Mouse (Mus musculus) urinary bladder, postnatal 14 days (tissue): Measurements from ENCODE around the gene Ntn5.

Source experiments
- DNase-seq: peaks from one replicate; pipeline ENCODE4 v3.0.0; 2021; ENCODE audit warnings: low spot score

Ntn5 gene

GRCm38 (mm10) chr7:45725713-45726112 is 41.9 kb downstream of the Ntn5 start, which contains the start of gene Spaca4:
Gene Spaca4, minus strand, starts transcription at chr7:45725813.
- no peak for DNase-seq

GRCm38 (mm10) chr7:45726419-45726818 is 42.6 kb downstream of the Ntn5 start:
- no peak for DNase-seq

DNA sequence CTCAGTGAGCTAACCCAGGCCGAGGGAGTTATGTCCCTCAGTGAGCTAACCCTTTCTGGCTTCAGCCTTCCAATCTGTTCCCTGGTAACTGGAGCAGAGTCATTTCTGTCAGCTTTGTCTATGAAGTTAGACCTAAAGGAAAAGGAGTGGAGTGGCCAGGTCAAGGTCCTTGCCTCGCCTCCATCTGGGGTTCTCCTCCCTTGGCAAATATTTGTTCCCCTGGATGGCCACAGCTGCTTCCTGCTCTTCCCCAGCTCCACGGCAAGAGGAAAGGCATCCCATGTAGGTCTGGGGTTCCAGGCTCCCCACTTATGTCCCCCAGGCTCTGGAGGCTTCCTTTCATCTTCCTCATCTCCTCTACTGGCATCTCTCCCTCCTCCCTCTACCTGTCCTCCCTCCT is 43.8 kb downstream of the Ntn5 start:
- no peak for DNase-seq

DNA sequence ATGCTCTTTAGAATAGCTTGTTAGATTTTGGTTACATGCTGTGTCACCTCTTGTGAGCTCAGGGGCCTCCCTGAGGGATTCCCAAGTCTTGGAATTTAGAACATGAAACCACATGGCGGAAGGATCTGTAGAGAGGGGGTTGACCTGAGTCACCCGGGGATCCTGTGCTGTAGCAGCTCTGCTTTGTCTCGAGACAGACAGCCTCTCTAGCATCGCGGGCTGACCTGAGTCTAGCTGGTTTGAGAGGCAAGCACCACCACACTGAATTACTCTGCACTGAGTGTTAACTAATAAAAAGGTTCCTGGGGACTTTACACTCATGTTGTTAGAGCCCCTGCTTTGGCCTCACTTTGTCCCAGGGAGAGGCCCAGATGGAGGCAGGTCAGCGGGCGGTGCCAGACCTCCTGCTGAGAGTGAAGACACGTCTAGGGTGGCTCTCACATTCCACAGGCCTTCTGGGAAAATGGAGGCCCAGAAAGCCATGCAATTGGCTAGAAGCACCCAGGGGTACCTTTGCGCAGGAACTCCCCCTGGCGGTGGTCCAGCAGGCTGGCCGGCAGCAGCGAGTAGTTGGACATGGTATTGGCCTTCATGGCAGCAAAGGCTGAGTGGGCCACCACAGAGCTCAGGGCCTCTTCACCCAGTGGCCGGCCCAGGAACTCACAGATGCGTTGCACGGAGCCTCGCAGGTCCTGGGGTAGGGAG is 47.1 kb downstream of the Ntn5 start:
- no peak for DNase-seq

GRCm38 (mm10) chr7:45733477-45733876 is 49.7 kb downstream of the Ntn5 start:
- no peak for DNase-seq

DNA sequence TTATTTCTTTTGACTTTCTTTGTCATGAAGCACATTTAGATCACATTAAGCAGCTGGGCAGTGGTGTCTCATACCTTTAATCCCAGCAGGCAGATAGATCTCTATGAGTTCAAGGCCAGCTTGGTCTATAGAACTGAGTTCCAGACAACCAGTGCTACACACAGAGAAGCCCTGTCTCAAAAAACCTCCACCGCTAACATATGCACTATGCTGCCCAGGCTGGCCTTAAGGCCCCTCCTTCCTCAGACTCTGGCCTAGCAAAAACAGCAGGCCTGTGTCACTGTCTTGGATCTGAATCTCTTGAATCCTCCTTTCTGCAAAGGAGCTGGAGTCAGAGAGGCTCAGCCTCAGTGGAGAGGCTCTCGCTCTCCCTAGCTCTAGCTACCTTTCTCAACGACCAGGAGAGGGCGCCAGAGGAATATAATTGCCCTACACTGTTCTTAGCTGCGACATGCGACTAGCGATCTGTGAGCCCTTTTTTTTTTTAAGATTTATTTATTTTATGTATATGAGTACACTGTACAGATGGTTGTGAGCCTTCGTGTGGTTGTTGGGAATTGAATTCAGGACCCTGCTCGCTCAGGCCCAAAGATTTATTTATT is 55.4 kb downstream of the Ntn5 start:
- DNase-seq: peak; percentile 87

DNA sequence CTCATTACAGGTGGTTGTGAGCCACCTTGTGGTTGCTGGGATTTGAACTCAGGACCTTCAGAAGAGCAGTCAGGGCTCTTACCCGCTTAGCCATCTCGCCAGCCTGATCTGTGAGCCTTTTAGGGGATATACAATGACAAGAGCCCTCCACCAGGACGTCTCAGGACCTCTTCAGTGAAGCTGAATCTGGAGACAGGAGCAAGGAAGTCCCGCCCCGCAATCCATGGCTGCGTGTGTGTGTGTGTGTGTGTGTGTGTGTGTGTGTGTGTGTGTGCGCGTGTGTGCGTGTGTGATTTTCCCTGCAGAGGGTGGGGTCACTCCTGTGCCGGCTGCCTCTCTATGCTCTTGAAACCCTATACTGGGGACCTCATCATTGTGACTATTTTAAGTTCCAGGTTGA is 56.0 kb downstream of the Ntn5 start:
- no peak for DNase-seq

DNA sequence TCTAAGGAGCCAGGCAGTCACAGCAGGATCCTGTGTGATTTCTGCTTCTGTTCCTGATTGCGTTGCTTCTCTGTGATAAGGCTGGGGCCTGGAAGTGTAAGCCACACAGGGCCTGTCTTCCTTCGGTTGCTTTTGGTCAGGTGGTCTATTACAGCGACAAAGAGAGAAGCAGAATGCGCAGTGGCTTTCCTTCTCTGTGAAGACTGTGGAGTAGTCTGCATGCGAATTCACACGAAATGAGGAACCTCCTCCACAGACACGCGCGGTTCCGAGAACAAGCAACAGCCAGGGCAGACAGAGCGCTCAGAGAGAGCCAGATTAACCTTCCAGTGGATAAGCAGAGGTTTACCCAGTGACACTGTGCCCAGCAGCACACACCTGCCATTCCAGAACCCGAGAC is 57.5 kb downstream of the Ntn5 start:
- no peak for DNase-seq

- DNase-seq: no peak
These were observed 58.0 kb downstream of the Ntn5 start for GRCm38 (mm10) chr7:45741777-45742176.

- no peak for DNase-seq
These were observed 58.5 kb downstream of the Ntn5 start for GRCm38 (mm10) chr7:45742338-45742737.
